20 mouse cellular contexts compared by ENCODE assay signal in genomic region chr11:31828771-31829072, GRCm38 (mm10). TPM values are rescaled to one million over a fixed set of nuclear protein-coding genes. Genes with fewer than 3 reads are reported as not detected.
DNase-seq lines count a peak whose midpoint lies in the region; ATAC-seq and TF ChIP-seq lines count a peak whose summit lies in the region.
"Had no signal": no experiment of that assay in that cellular context is flagged by ENCODE, and none has a peak within 500 bp of the region (broad histone marks: within the 10 kb centered on the region; RNA-seq: fewer than 3 reads in every experiment).

No protein-coding gene starts in this region.

- no peak for TF ChIP-seq RAD21 in CH12.LX (IDR thresholded peaks at IDR 0.05; ENCODE audit: low read depth, low read length)

- H3K4me3 ChIP-seq in kidney, adult 2 months (ENCODE audit: insufficient read depth, low read depth, low read length), result no peak overlapping the region
- no peak overlapping the region for H3K4me3 ChIP-seq in CH12.LX (replicated peaks in 1 of 3; ENCODE audit: low read depth in 2 of 3, low read length in 2 of 3, poor library complexity in 1 of 3)
- no peak overlapping the region for H3K4me3 ChIP-seq in liver, embryonic 13.5 days (replicated peaks)
- no peak overlapping the region for H3K4me3 ChIP-seq in stomach, embryonic 15.5 days (replicated peaks)
- H3K4me3 ChIP-seq: forebrain, embryonic 13.5 days; heart, embryonic 12.5 days; hindbrain, embryonic 10.5 days; limb, embryonic 10.5 days; midbrain, embryonic 12.5 days; neural tube, embryonic 15.5 days had no signal

- WGBS in kidney, adult 2 months, result 48% methylated on average over 2 of the region's 2 CpGs
- 70% methylated on average over 2 of the region's 2 CpGs for WGBS in liver, embryonic 13.5 days (ENCODE audit: insufficient replicate concordance)
- WGBS in stomach, embryonic 15.5 days, result 58% methylated on average over 2 of the region's 2 CpGs

- H3K36me3 ChIP-seq in kidney, adult 2 months (ENCODE audit: control insufficient read depth, insufficient read depth, low read length), result no peaks in the 10 kb centered on the region
- no peaks in the 10 kb centered on the region for H3K36me3 ChIP-seq in CH12.LX (replicated peaks in 1 of 2; ENCODE audit: control insufficient read depth in 1 of 2, insufficient read depth in 1 of 2, low read length in 1 of 2)
- no peaks in the 10 kb centered on the region for H3K36me3 ChIP-seq in liver, embryonic 13.5 days
- H3K36me3 ChIP-seq in stomach, embryonic 15.5 days, result no peaks in the 10 kb centered on the region
- H3K36me3 ChIP-seq: heart, embryonic 12.5 days; hindbrain, embryonic 10.5 days; limb, embryonic 10.5 days; midbrain, embryonic 12.5 days; neural tube, embryonic 15.5 days had no signal

- no peak for ATAC-seq in liver, embryonic 13.5 days (ENCODE audit: low read depth)
- no peak for ATAC-seq in stomach, embryonic 15.5 days (ENCODE audit: insufficient read depth, low FRiP score, low read depth)
- ATAC-seq: CD4-positive, CD25-positive, alpha-beta regulatory T cell, adult 4 months; forebrain, embryonic 13.5 days had no signal

- peaks cover 80% of the 10 kb centered on the region for H3K4me1 ChIP-seq in kidney, adult 2 months (ENCODE audit: control insufficient read depth, insufficient read depth, low read length)
- H3K4me1 ChIP-seq in CH12.LX (ENCODE audit: control insufficient read depth in 1 of 2, insufficient read depth in 2 of 2), result peaks cover 15 to 45% of the 10 kb centered on the region in 2 experiments
- H3K4me1 ChIP-seq in liver, embryonic 13.5 days (replicated peaks), result peaks cover 94% of the 10 kb centered on the region
- peaks cover 11% of the 10 kb centered on the region; the same call in 1 of the 2 replicates for H3K4me1 ChIP-seq in stomach, embryonic 15.5 days

- no peak for TF ChIP-seq CTCF in kidney, adult 2 months (conservative IDR thresholded peaks at IDR 0.05; ENCODE audit: insufficient read depth, insufficient read length, low read depth, low read length)
- TF ChIP-seq CTCF in CH12.LX (conservative IDR thresholded peaks at IDR 0.05 in 1 of 2, IDR thresholded peaks at IDR 0.05 in 1 of 2; ENCODE audit: low read depth in 2 of 2, low read length in 2 of 2), result no peak

- in situ Hi-C loops in CH12.LX (cut with MboI; ENCODE audit: low pct_ligation_motif_present, low pct_unique_long_range_greater_than_20kb, low sequenced_read_pairs), result no loop called here

- no peak for TF ChIP-seq POLR2A in kidney, adult 2 months (IDR thresholded peaks at IDR 0.05; ENCODE audit: low read depth, low read length)
- TF ChIP-seq POLR2A in CH12.LX (IDR thresholded peaks at IDR 0.05; ENCODE audit: low read depth, low read length), result no peak

- H3K9ac ChIP-seq in CH12.LX (ENCODE audit: insufficient read depth, low read depth), result no peak overlapping the region
- peak overlapping the region; percentile 46; the same call in 1 of the 2 replicates for H3K9ac ChIP-seq in liver, embryonic 13.5 days
- H3K9ac ChIP-seq in stomach, embryonic 15.5 days, result no peak overlapping the region
- H3K9ac ChIP-seq: forebrain, embryonic 13.5 days; heart, embryonic 12.5 days; midbrain, embryonic 12.5 days; neural tube, embryonic 15.5 days had no signal

- no peak for TF ChIP-seq EP300 in CH12.LX (IDR thresholded peaks at IDR 0.05; ENCODE audit: low read length)

- dilution Hi-C loops in CH12.LX (cut with MboI; ENCODE audit: extremely low pct_ligation_motif_present, extremely low pct_unique_long_range_greater_than_20kb, low sequenced_read_pairs), result no loop called here

- no peak overlapping the region for H3K4me2 ChIP-seq in CH12.LX (ENCODE audit: insufficient read depth, low read depth, poor library complexity, severe bottlenecking)
- H3K4me2 ChIP-seq in liver, embryonic 13.5 days, result no peak overlapping the region
- H3K4me2 ChIP-seq in stomach, embryonic 15.5 days, result no peak overlapping the region
- H3K4me2 ChIP-seq: forebrain, embryonic 13.5 days; heart, embryonic 12.5 days; midbrain, embryonic 12.5 days; neural tube, embryonic 15.5 days had no signal

- no peaks in the 10 kb centered on the region for H3K9me3 ChIP-seq in CH12.LX (replicated peaks; ENCODE audit: low read length)
- H3K9me3 ChIP-seq in liver, embryonic 13.5 days (replicated peaks), result no peaks in the 10 kb centered on the region
- no peaks in the 10 kb centered on the region for H3K9me3 ChIP-seq in stomach, embryonic 15.5 days
- H3K9me3 ChIP-seq: forebrain, embryonic 13.5 days; heart, embryonic 12.5 days; hindbrain, embryonic 10.5 days; limb, embryonic 10.5 days; midbrain, embryonic 12.5 days; neural tube, embryonic 15.5 days had no signal

- no peaks in the 10 kb centered on the region for H3K27me3 ChIP-seq in kidney, adult 2 months (replicated peaks; ENCODE audit: control insufficient read depth, insufficient read depth, low read length)
- H3K27me3 ChIP-seq in CH12.LX (replicated peaks), result no peaks in the 10 kb centered on the region
- no peaks in the 10 kb centered on the region for H3K27me3 ChIP-seq in liver, embryonic 13.5 days
- no peaks in the 10 kb centered on the region for H3K27me3 ChIP-seq in stomach, embryonic 15.5 days (replicated peaks)
- H3K27me3 ChIP-seq: forebrain, embryonic 13.5 days; heart, embryonic 12.5 days; neural tube, embryonic 15.5 days had no signal

- H3K79me2 ChIP-seq in CH12.LX (replicated peaks; ENCODE audit: control insufficient read depth, extremely low read depth, insufficient read depth, poor library complexity, severe bottlenecking), result no peaks in the 10 kb centered on the region

- H3K27ac ChIP-seq in kidney, adult 2 months (ENCODE audit: insufficient read depth, low read depth, low read length), result peak overlapping the region; percentile 99
- no peak overlapping the region for H3K27ac ChIP-seq in CH12.LX (ENCODE audit: insufficient read depth, low read depth)
- peak overlapping the region; percentile 79 for H3K27ac ChIP-seq in liver, embryonic 13.5 days
- peak overlapping the region; percentile 26; the same call in 1 of the 2 replicates for H3K27ac ChIP-seq in stomach, embryonic 15.5 days
- H3K27ac ChIP-seq: forebrain, embryonic 13.5 days; hindbrain, embryonic 10.5 days; limb, embryonic 10.5 days; midbrain, embryonic 12.5 days had no signal

- DNase-seq in kidney, adult 2 months, result no peak
- DNase-seq in kidney, postnatal 10 days, result no peak
- no peak for DNase-seq in CH12.LX (ENCODE audit: extremely low read depth)
- no peak for DNase-seq in liver, embryonic 13.5 days
- DNase-seq in spleen, postnatal 4 days (ENCODE audit: low spot score in 2 of 2), result no peak
- DNase-seq in thymus, postnatal 25 days, result no peak
- DNase-seq: cerebellum, adult 9-10 months; gastrocnemius, postnatal 10 days; heart, postnatal 10 days; lung, adult 18-20 months; lung, postnatal 14 days; thymus, adult 18-20 months had no signal

TF ChIP-seq in CH12.LX, 34 proteins besides CTCF, POLR2A, EP300 and RAD21:
- peak; percentile 37; the same call in 1 of the 2 replicates for TF ChIP-seq IRF4 (IDR thresholded peaks at IDR 0.05; ENCODE audit: low read depth, low read length)
- TF ChIP-seq POLR2AphosphoS2 (IDR thresholded peaks at IDR 0.05; ENCODE audit: low read depth, low read length), result no peak
- no peak for TF ChIP-seq MAX (IDR thresholded peaks at IDR 0.05; ENCODE audit: low read length)
- TF ChIP-seq JUND (conservative IDR thresholded peaks at IDR 0.05; ENCODE audit: low read depth, low read length), result peak; percentile 37; the same call in 1 of the 2 replicates
- TF ChIP-seq RCOR1 (conservative IDR thresholded peaks at IDR 0.05; ENCODE audit: low read depth, low read length), result no peak
- TF ChIP-seq E2F4 (IDR thresholded peaks at IDR 0.05; ENCODE audit: insufficient replicate concordance, low read depth, low read length), result no peak
- no peak for TF ChIP-seq SMC3 (IDR thresholded peaks at IDR 0.05; ENCODE audit: low read depth, low read length)

RNA-seq across cellular contexts. Expression of gene Cpeb4, which starts 43.3 kb away (rescaled TPM):
- polyA plus RNA-seq in kidney, adult 2 months (2012; rRNA removed), result 27.2 and 30.0 TPM in 2 replicates
- total RNA-seq in CH12.LX (2012; rRNA removed) (10.6 and 13.8 TPM in 2 replicates), CH12.LX (2014; rRNA removed) (20.1 and 21.4 TPM in 2 replicates)
- 23.5 and 23.9 TPM in 2 replicates for polyA plus RNA-seq in CH12.LX (2012; ENCODE audit: insufficient read length, low read depth)
- polyA plus RNA-seq in liver, embryonic 13.5 days (2015; fragmentation: Nextera tagmentation; extraction: Ambion mirVana), result 14.3 and 21.6 TPM in 2 replicates
- polyA plus RNA-seq in stomach, embryonic 15.5 days (2015; fragmentation: Nextera tagmentation; extraction: Ambion mirVana), result 4.2 and 4.6 TPM in 2 replicates
